Mouse (Mus musculus): ENCODE data around the gene Aloxe3. TPM values are rescaled to one million over a fixed set of nuclear protein-coding genes. Genes with fewer than 3 reads are reported as not detected.
A peak's percentile ranks its signal among the peaks of the same experiment; 100 is the strongest.

Gene Aloxe3
- total RNA-seq, 2 experiments from 2014 or later = not detected

- no peak for DNase-seq
- intact Hi-C loops (cut with DNase I) = loop anchor here (10.0 kb wide), 1 partner anchor 810 kb away; the partner anchor contains the start of gene Gps2
These were observed 20.5 kb upstream of the Aloxe3 start for GRCm38 (mm10) chr11:69105227-69105626.

GRCm38 (mm10) chr11:69105796-69106195 lies 19.9 kb upstream of the Aloxe3 start:
- intact Hi-C loops (cut with DNase I) = loop anchor here (10.0 kb wide), 1 partner anchor 809 kb away; the partner anchor contains the start of gene Gps2
- no peak for DNase-seq

- no peak for DNase-seq
These were observed 19.4 kb upstream of the Aloxe3 start for GRCm38 (mm10) chr11:69106299-69106698.

GRCm38 (mm10) chr11:69106842-69107241 lies 18.9 kb upstream of the Aloxe3 start:
- peak in 1 of 2 experiments; percentile 4 for DNase-seq
- intact Hi-C loops (cut with DNase I) = loop anchor here (10.0 kb wide), 1 partner anchor 808 kb away; the partner anchor contains the start of gene Gps2

More at GRCm38 (mm10) chr11:69106299-69106698, 19.4 kb upstream of the Aloxe3 start:
- intact Hi-C loops (cut with DNase I) = loop anchor here (10.0 kb wide), 1 partner anchor 809 kb away; the partner anchor contains the start of gene Gps2

GRCm38 (mm10) chr11:69107676-69108075 lies 18.0 kb upstream of the Aloxe3 start:
- intact Hi-C loops (cut with DNase I) = loop anchor here (10.0 kb wide), 1 partner anchor 807 kb away; the partner anchor contains the start of gene Gps2
- no peak for DNase-seq

- DNase-seq = no peak
- intact Hi-C loops (cut with DNase I) = loop anchor here (10.0 kb wide), 1 partner anchor 807 kb away; the partner anchor contains the start of gene Gps2
These were observed 17.5 kb upstream of the Aloxe3 start for GRCm38 (mm10) chr11:69108223-69108622.

- intact Hi-C loops (cut with DNase I) = loop anchor here (1.0 to 10.0 kb wide), 2 partner anchors 8 to 806 kb away; partner anchors contain the start of gene Gps2
- no peak for DNase-seq
These were observed 16.4 kb upstream of the Aloxe3 start for GRCm38 (mm10) chr11:69109032-69109900.

GRCm38 (mm10) chr11:69110319-69111046 lies 15.2 kb upstream of the Aloxe3 start:
- DNase-seq = peak; percentile 90 to 98
- intact Hi-C loops (cut with DNase I) = no loop called here

- intact Hi-C loops (cut with DNase I) = no loop called here
- no peak for DNase-seq
These were observed 14.5 kb upstream of the Aloxe3 start for GRCm38 (mm10) chr11:69111051-69111810.

GRCm38 (mm10) chr11:69111865-69112264 lies 13.8 kb upstream of the Aloxe3 start:
- intact Hi-C loops (cut with DNase I) = no loop called here
- no peak for DNase-seq

- intact Hi-C loops (cut with DNase I) = no loop called here
- no peak for DNase-seq
These were observed 11.7 kb upstream of the Aloxe3 start for GRCm38 (mm10) chr11:69114018-69114417.

GRCm38 (mm10) chr11:69114621-69115020 lies 11.1 kb upstream of the Aloxe3 start:
- DNase-seq = no peak
- intact Hi-C loops (cut with DNase I) = no loop called here

GRCm38 (mm10) chr11:69116843-69117242 lies 8.9 kb upstream of the Aloxe3 start:
- no peak for DNase-seq
- intact Hi-C loops (cut with DNase I) = no loop called here

- intact Hi-C loops (cut with DNase I) = loop anchor here (1.0 kb wide), 1 partner anchor 18 kb away; no protein-coding TSS in a partner anchor
These were observed 7.7 kb upstream of the Aloxe3 start for GRCm38 (mm10) chr11:69117737-69118695.

GRCm38 (mm10) chr11:69118765-69119164 lies 6.9 kb upstream of the Aloxe3 start:
- DNase-seq = peak; percentile 87 to 93
- intact Hi-C loops (cut with DNase I) = loop anchor here (1.0 kb wide), 1 partner anchor 18 kb away; no protein-coding TSS in a partner anchor

More at GRCm38 (mm10) chr11:69117737-69118695, 7.7 kb upstream of the Aloxe3 start:
- DNase-seq = peak; percentile 63 to 70

- intact Hi-C loops (cut with DNase I) = no loop called here
- DNase-seq = no peak
These were observed 6.1 kb upstream of the Aloxe3 start for GRCm38 (mm10) chr11:69119446-69120155.

- intact Hi-C loops (cut with DNase I) = no loop called here
These were observed 5.3 kb upstream of the Aloxe3 start, which contains the start of gene Hes7 for GRCm38 (mm10) chr11:69120221-69121000. Gene Hes7, plus strand, starts transcription at chr11:69120404.

More at GRCm38 (mm10) chr11:69120221-69121000, 5.3 kb upstream of the Aloxe3 start, which contains the start of gene Hes7:
- DNase-seq = no peak
